ENCODE assay signal across 9 mouse cellular contexts in the genomic region with DNA sequence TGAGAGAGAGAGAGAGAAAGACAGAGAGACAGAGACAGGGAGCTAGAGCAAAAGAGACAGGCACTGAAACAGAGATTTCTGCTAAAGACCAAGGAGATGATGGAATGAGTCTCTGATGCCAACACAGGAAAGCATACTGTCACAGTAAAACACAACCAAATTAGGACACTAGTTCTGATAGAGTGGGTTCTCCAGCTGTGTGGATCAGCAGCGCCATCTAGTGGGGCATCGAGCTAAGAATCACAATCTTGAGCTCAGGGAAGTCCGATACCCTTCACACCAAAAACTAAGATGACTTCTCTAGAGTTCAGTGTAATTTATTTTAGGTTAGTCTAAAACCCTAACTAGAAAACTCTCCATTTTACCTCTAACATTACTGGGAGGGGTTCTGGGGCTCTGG. TPM values are rescaled to one million over a fixed set of nuclear protein-coding genes. Genes with fewer than 3 reads are reported as not detected.
DNase-seq lines count a peak whose midpoint lies in the region; ATAC-seq lines count a peak whose summit lies in the region.
"Had no signal": no experiment of that assay in that cellular context is flagged by ENCODE, and none has a peak within 500 bp of the region (broad histone marks: within the 10 kb centered on the region; RNA-seq: fewer than 3 reads in every experiment).

No protein-coding gene starts in this region.

- H3K27ac ChIP-seq in embryonic facial prominence, embryonic 10.5 days (replicated peaks), result no peak overlapping the region
- H3K27ac ChIP-seq: limb, embryonic 13.5 days had no signal

- H3K36me3 ChIP-seq in embryonic facial prominence, embryonic 10.5 days (replicated peaks), result no peaks in the 10 kb centered on the region
- H3K36me3 ChIP-seq: limb, embryonic 13.5 days had no signal

- ATAC-seq in CD4-positive, CD25-positive, alpha-beta regulatory T cell, adult 4 months, result no peak
- peak; percentile 55 to 70; a peak in 2 of 4 replicates for ATAC-seq in hematopoietic stem cell, adult 5-6 weeks (replicated peaks in 1 of 2; ENCODE audit: insufficient read depth in 1 of 2, low FRiP score in 2 of 2, low TSS enrichment in 1 of 2, low read depth in 1 of 2, poor library complexity in 2 of 2, severe bottlenecking in 2 of 2)

- peak; percentile 4 for DNase-seq in CD4-positive, CD25-positive, alpha-beta regulatory T cell, adult 2 months (ENCODE audit: low read depth, low spot score)
- peak; percentile 14 for DNase-seq in adipocyte (ENCODE audit: low spot score)
- DNase-seq in embryonic facial prominence, embryonic 10.5 days (ENCODE audit: low spot score), result peak; percentile 82
- peak; percentile 17 for DNase-seq in layer of hippocampus, adult 9-10 months (ENCODE audit: low spot score)
- DNase-seq in lung, postnatal 14 days, result peak; percentile 76
- DNase-seq in right cerebral cortex, postnatal 25 days, result peak; percentile 42

- WGBS in embryonic facial prominence, embryonic 10.5 days, result 18% methylated on average over 3 of the region's 3 CpGs

- no peaks in the 10 kb centered on the region for H3K9me3 ChIP-seq in embryonic facial prominence, embryonic 10.5 days
- H3K9me3 ChIP-seq: limb, embryonic 13.5 days had no signal

- H3K27me3 ChIP-seq in embryonic facial prominence, embryonic 10.5 days (replicated peaks; ENCODE audit: low read depth, poor library complexity, severe bottlenecking), result no peaks in the 10 kb centered on the region
- H3K27me3 ChIP-seq: limb, embryonic 13.5 days had no signal

- no peak overlapping the region for H3K4me3 ChIP-seq in embryonic facial prominence, embryonic 10.5 days
- H3K4me3 ChIP-seq: limb, embryonic 13.5 days had no signal

- H3K4me1 ChIP-seq in embryonic facial prominence, embryonic 10.5 days, result no peaks in the 10 kb centered on the region
- H3K4me1 ChIP-seq: limb, embryonic 13.5 days had no signal

RNA-seq across cellular contexts. Expression of gene Lama1, which starts 29.1 kb away (rescaled TPM):
- under 1 TPM in 1 of 2 experiments, not detected in 1; 0.10 TPM for polyA plus RNA-seq in CD4-positive, CD25-positive, alpha-beta regulatory T cell, adult 4 months (2017; shearing (Covaris generic))
- polyA plus RNA-seq in embryonic facial prominence, embryonic 10.5 days (2016; fragmentation: Nextera tagmentation; extraction: Ambion mirVana), result 14.0 and 18.0 TPM in 2 replicates
- under 0.01 TPM in 1 of 2 replicates, not detected in the other for total RNA-seq in hematopoietic stem cell, adult 5-6 weeks (2017)

RNA-seq across cellular contexts. Expression of gene Lrrc30, which starts 35.5 kb away (rescaled TPM):
- polyA plus RNA-seq in CD4-positive, CD25-positive, alpha-beta regulatory T cell, adult 4 months (2017; shearing (Covaris generic)), result not detected
- polyA plus RNA-seq in embryonic facial prominence, embryonic 10.5 days (2016; fragmentation: Nextera tagmentation; extraction: Ambion mirVana), result 0.11 TPM in 1 of 2 replicates, not detected in the other
- total RNA-seq in hematopoietic stem cell, adult 5-6 weeks (2017), result not detected in 2 replicates

Comparison
In these comparisons a context has a peak if more than half of its experiments do, and no peak if none do; other contexts are left out.
1. DNase-seq: peak in every context shown above with its lines; median percentile 82 in embryonic facial prominence, embryonic 10.5 days; 76 in lung, postnatal 14 days; 42 in right cerebral cortex, postnatal 25 days; 17 in layer of hippocampus, adult 9-10 months; 14 in adipocyte; 4 in CD4-positive, CD25-positive, alpha-beta regulatory T cell, adult 2 months.
2. RNA of gene Lama1, which starts 29.1 kb away (polyA plus RNA-seq): 14.0 to 18.0 TPM in embryonic facial prominence, embryonic 10.5 days; 0.10 TPM in CD4-positive, CD25-positive, alpha-beta regulatory T cell, adult 4 months; every median in the first group is over 10 times any median in the second.